Mouse (Mus musculus) lung, postnatal 0 days (tissue): ENCODE data around the gene Olfr1444. TPM values are rescaled to one million over a fixed set of nuclear protein-coding genes. Genes with fewer than 3 reads are reported as not detected.

Experiments
- ATAC-seq: fragments of 200-750 bp; cut with Nextera tagmentation; 2 replicates; pipeline ENCODE4 v1.8.0; 2017; ENCODE audit warnings: moderate library complexity
- DNase-seq: peaks from one replicate; pipeline ENCODE4 v3.0.0-alpha.2; 2016; ENCODE audit warnings: low spot score
- H3K27ac ChIP-seq: fragments of 300-500 bp; sonication (generic); 2 replicates; pipeline ENCODE4 v1.5.1; 2014; ENCODE audit warnings: antibody characterized with exemption, mild to moderate bottlenecking, low read length, mixed read lengths
- H3K27me3 ChIP-seq: fragments of 300-500 bp; sonication (generic); replicated peaks from 2 replicates; pipeline ENCODE4 v1.6.1; 2014; ENCODE audit warnings: low read length, mixed read lengths; ENCODE audit not compliant: insufficient read depth
- H3K36me3 ChIP-seq: fragments of 300-500 bp; sonication (generic); 2 replicates; pipeline ENCODE4 v1.6.1; 2014; ENCODE audit warnings: low read length, mixed read lengths; ENCODE audit not compliant: insufficient read depth
- H3K4me1 ChIP-seq: fragments of 300-500 bp; sonication (generic); 2 replicates; pipeline ENCODE4 v1.6.1; 2014; ENCODE audit warnings: antibody characterized with exemption, low read depth, low read length, mixed read lengths; ENCODE audit not compliant: insufficient read depth
- H3K4me2 ChIP-seq: fragments of 300-500 bp; sonication (generic); replicated peaks from 2 replicates; pipeline ENCODE4 v1.6.1; 2014; ENCODE audit warnings: low read depth, mild to moderate bottlenecking, low read length, moderate library complexity, mixed read lengths
- H3K4me3 ChIP-seq: fragments of 300-500 bp; sonication (generic); 2 replicates; pipeline ENCODE4 v1.5.1; 2014; ENCODE audit warnings: low read depth, low read length
- H3K9ac ChIP-seq: fragments of 300-500 bp; sonication (generic); replicated peaks from 2 replicates; pipeline ENCODE4 v1.6.1; 2014; ENCODE audit warnings: low read depth, mild to moderate bottlenecking
- H3K9me3 ChIP-seq: fragments of 300-500 bp; sonication (generic); 2 replicates; pipeline ENCODE4 v1.6.1; 2016; ENCODE audit warnings: low read length, mixed read lengths
- CTCF ChIP-seq: IDR thresholded peaks from 2 replicates; pipeline ENCODE4 v1.5.1; 2016; ENCODE audit warnings: antibody characterized with exemption, mild to moderate bottlenecking
- EP300 ChIP-seq: IDR thresholded peaks from 2 replicates; pipeline ENCODE4 v1.6.1; 2016; ENCODE audit warnings: antibody characterized with exemption, mild to moderate bottlenecking, control low read depth
- WGBS: fragments of 180-500 bp; shearing (Covaris S2); extraction: QIAGEN DNeasy Blood & Tissue Kit; methylation state at CpG from one replicate; pipeline ENCODE4 v1.1.7; 2014; 5-methylcytosine and 5-hydroxymethylcytosine counted together
- polyA plus RNA-seq: library from polyadenylated mRNA; unstranded; fragments of >200 nt; fragmentation: Nextera tagmentation; extraction: Ambion mirVana; gene quantifications from 2 replicates; pipeline ENCODE4 v1.2.1, GENCODE M21; 2015

Olfr1444 gene
- polyA plus RNA-seq, 1 experiment from 2014 or later, result not detected

GRCm38 (mm10) chr19:12903643-12904042 is 46.6 kb downstream of the Olfr1444 start, which contains the start of gene Olfr1447:
TSS of gene Olfr1447 (minus strand) at chr19:12903743.
- Histone ChIP-seq H3K36me3 (no peaks in the 10 kb centered on the region), H3K4me2 (no peak within 1 kb of the TSS), H3K27me3 (no peaks in the 10 kb centered on the region), H3K27ac (no peak within 1 kb of the TSS), H3K9ac (no peak within 1 kb of the TSS), H3K4me3 (no peak within 1 kb of the TSS), H3K4me1 (no peaks in the 10 kb centered on the region), H3K9me3 (no peaks in the 10 kb centered on the region)
- TF ChIP-seq EP300, result no peak
- no peak for TF ChIP-seq CTCF
- 80% methylated on average over 1 of the region's 1 CpGs for WGBS
- ATAC-seq, result no peak
- no peak for DNase-seq

Other genes starting within 250 kb of the Olfr1444 start
- not detected in 2 replicates for gene Glyat, start 224.0 kb upstream of the Olfr1444 start, polyA plus RNA-seq
- not detected in 2 replicates for gene Olfr1442, start 186.8 kb upstream of the Olfr1444 start, polyA plus RNA-seq
- gene Olfr1443, start 179.2 kb upstream of the Olfr1444 start, polyA plus RNA-seq, result not detected in 2 replicates
- gene Keg1, start 161.5 kb upstream of the Olfr1444 start, polyA plus RNA-seq, result not detected in 2 replicates
- 0.91 and 0.93 TPM in 2 replicates for gene Cntf, start 91.7 kb upstream of the Olfr1444 start, polyA plus RNA-seq
- 12.0 and 12.6 TPM in 2 replicates for gene Zfp91, start 61.2 kb upstream of the Olfr1444 start, polyA plus RNA-seq
- 2.9 and 3.7 TPM in 2 replicates for gene Lpxn, start 61.1 kb upstream of the Olfr1444 start, polyA plus RNA-seq
- not detected in 2 replicates for gene Gm5244, start 10.6 kb upstream of the Olfr1444 start, polyA plus RNA-seq
- gene Olfr1445, start 26.6 kb downstream of the Olfr1444 start, polyA plus RNA-seq, result not detected in 2 replicates
- not detected in 2 replicates for gene Olfr1446, start 36.2 kb downstream of the Olfr1444 start, polyA plus RNA-seq
- not detected in 2 replicates for gene Olfr1447, start 46.5 kb downstream of the Olfr1444 start, polyA plus RNA-seq
- gene Olfr1448, start 67.1 kb downstream of the Olfr1444 start, polyA plus RNA-seq, result not detected in 2 replicates
- gene Olfr1449, start 73.6 kb downstream of the Olfr1444 start, polyA plus RNA-seq, result not detected in 2 replicates
- gene Olfr1450, start 93.0 kb downstream of the Olfr1444 start, polyA plus RNA-seq, result not detected in 2 replicates
- not detected in 2 replicates for gene Olfr1451, start 137.7 kb downstream of the Olfr1444 start, polyA plus RNA-seq
- gene Olfr1453, start 171.0 kb downstream of the Olfr1444 start, polyA plus RNA-seq, result not detected in 2 replicates
- not detected in 2 replicates for gene Olfr1454, start 203.3 kb downstream of the Olfr1444 start, polyA plus RNA-seq
- gene Olfr1457, start 240.6 kb downstream of the Olfr1444 start, polyA plus RNA-seq, result not detected in 2 replicates
- not detected in 2 replicates for gene Olfr1458, start 249.5 kb downstream of the Olfr1444 start, polyA plus RNA-seq